Mouse (Mus musculus) liver, embryonic 13.5 days (tissue): ENCODE results near the gene Ski. TPM values are rescaled to one million over a fixed set of nuclear protein-coding genes. Genes with fewer than 3 reads are reported as not detected.

Experiments used
- ATAC-seq: fragments of 200-750 bp; cut with Nextera tagmentation; 2 replicates; pipeline ENCODE4 v1.8.0; 2017; ENCODE audit warnings: low read depth, mild to moderate bottlenecking, moderate number of reproducible peaks, moderate library complexity
- DNase-seq: peaks from one replicate; pipeline ENCODE4 v3.0.0; 2022
- H3K27ac ChIP-seq: fragments of 300-500 bp; sonication (generic); 2 replicates; pipeline ENCODE4 v1.5.1; 2015; ENCODE audit warnings: moderate library complexity, mild to moderate bottlenecking, inconsistent platforms
- H3K27me3 ChIP-seq: fragments of 300-500 bp; sonication (generic); 2 replicates; pipeline ENCODE4 v1.6.1; 2015; ENCODE audit warnings: mild to moderate bottlenecking, inconsistent platforms
- H3K36me3 ChIP-seq: fragments of 300-500 bp; sonication (generic); 2 replicates; pipeline ENCODE4 v1.6.1; 2015; ENCODE audit warnings: mild to moderate bottlenecking, inconsistent platforms
- H3K4me1 ChIP-seq: fragments of 300-500 bp; sonication (generic); replicated peaks from 2 replicates; pipeline ENCODE4 v1.6.1; 2015; ENCODE audit warnings: inconsistent platforms
- H3K4me2 ChIP-seq: fragments of 300-500 bp; sonication (generic); 2 replicates; pipeline ENCODE4 v1.6.1; 2015; ENCODE audit warnings: inconsistent platforms, mild to moderate bottlenecking, moderate library complexity
- H3K4me3 ChIP-seq: fragments of 300-500 bp; sonication (generic); replicated peaks from 2 replicates; pipeline ENCODE4 v1.5.1; 2015; ENCODE audit warnings: mild to moderate bottlenecking, inconsistent platforms
- H3K9ac ChIP-seq: fragments of 300-500 bp; sonication (generic); 2 replicates; pipeline ENCODE4 v1.6.1; 2015; ENCODE audit warnings: mild to moderate bottlenecking, inconsistent platforms
- H3K9me3 ChIP-seq: fragments of 300-500 bp; sonication (generic); replicated peaks from 2 replicates; pipeline ENCODE4 v1.6.1; 2016; ENCODE audit warnings: inconsistent platforms
- whole genome bisulfite sequencing: fragments of 180-500 bp; shearing (Covaris S2); methylation state at CpG from one replicate; pipeline ENCODE4 v1.1.7; 2015; ENCODE audit not compliant: insufficient replicate concordance; 5-methylcytosine and 5-hydroxymethylcytosine counted together
- polyA plus RNA-seq: library from polyadenylated mRNA; unstranded; fragments of >200 nt; fragmentation: Nextera tagmentation; extraction: Ambion mirVana; gene quantifications from 2 replicates; pipeline ENCODE4 v1.2.1, GENCODE M21; 2015

The Ski gene
- polyA plus RNA-seq, 1 experiment from 2014 or later, result 2.4 TPM

GRCm38 (mm10) chr4:155144548-155145180 is 77.7 kb downstream of the Ski start:
- 53% methylated on average over 4 of the region's 4 CpGs for WGBS
- H3K27ac ChIP-seq, result no peak overlapping the region

GRCm38 (mm10) chr4:155143871-155144502 is 78.4 kb downstream of the Ski start:
- peaks cover 6% of the 10 kb centered on the region; the same call in 1 of the 2 replicates for H3K4me1 ChIP-seq
- no peak overlapping the region for H3K4me3 ChIP-seq
- ATAC-seq (no peak), DNase-seq (no peak)
- no peaks in the 10 kb centered on the region for H3K27me3 ChIP-seq
- 74% methylated on average over 12 of the region's 12 CpGs for WGBS
- H3K36me3 ChIP-seq, result no peaks in the 10 kb centered on the region
- H3K27ac ChIP-seq, result peak overlapping the region; percentile 10; the same call in 1 of the 2 replicates
- no peak overlapping the region for H3K9ac ChIP-seq
- H3K9me3 ChIP-seq, result no peaks in the 10 kb centered on the region
- H3K4me2 ChIP-seq, result no peak overlapping the region

More at GRCm38 (mm10) chr4:155144548-155145180, 77.7 kb downstream of the Ski start:
- Histone ChIP-seq H3K27me3 (peaks cover 6% of the 10 kb centered on the region), H3K4me1 (0 out of 2 replicates have a peak, but pooled peaks cover 6% of the 10 kb centered on the region), H3K9me3 (no peaks in the 10 kb centered on the region), H3K36me3 (no peaks in the 10 kb centered on the region), H3K9ac (no peak overlapping the region), H3K4me3 (no peak overlapping the region), H3K4me2 (no peak overlapping the region)
- ATAC-seq, result no peak
- no peak for DNase-seq

GRCm38 (mm10) chr4:155143411-155143810 is 79.0 kb downstream of the Ski start:
- peak overlapping the region; percentile 10; the same call in 1 of the 2 replicates for H3K27ac ChIP-seq
- H3K36me3 ChIP-seq, result no peaks in the 10 kb centered on the region
- 43% methylated on average over 2 of the region's 2 CpGs for WGBS
- H3K4me3 ChIP-seq, result no peak overlapping the region
- ATAC-seq, result no peak
- no peaks in the 10 kb centered on the region for H3K9me3 ChIP-seq
- no peaks in the 10 kb centered on the region for H3K27me3 ChIP-seq
- H3K4me1 ChIP-seq, result peaks cover 6% of the 10 kb centered on the region; the same call in 1 of the 2 replicates
- no peak overlapping the region for H3K9ac ChIP-seq
- no peak overlapping the region for H3K4me2 ChIP-seq
- DNase-seq, result no peak

GRCm38 (mm10) chr4:155142836-155143235 is 79.6 kb downstream of the Ski start:
- ATAC-seq, result no peak
- 69% methylated on average over 5 of the region's 5 CpGs for WGBS
- peaks cover 6% of the 10 kb centered on the region; the same call in 1 of the 2 replicates for H3K4me1 ChIP-seq
- H3K4me3 ChIP-seq, result no peak overlapping the region
- H3K36me3 ChIP-seq, result no peaks in the 10 kb centered on the region
- no peak for DNase-seq
- no peak overlapping the region for H3K4me2 ChIP-seq
- H3K27ac ChIP-seq, result no peak overlapping the region
- no peaks in the 10 kb centered on the region for H3K27me3 ChIP-seq
- H3K9me3 ChIP-seq, result no peaks in the 10 kb centered on the region
- H3K9ac ChIP-seq, result no peak overlapping the region

GRCm38 (mm10) chr4:155140795-155141265 is 81.6 kb downstream of the Ski start:
- Histone ChIP-seq H3K4me3 (no peak overlapping the region), H3K27ac (no peak overlapping the region), H3K4me2 (no peak overlapping the region), H3K9me3 (no peaks in the 10 kb centered on the region), H3K27me3 (peaks cover 3% of the 10 kb centered on the region; the same call in 1 of the 2 replicates), H3K4me1 (peaks cover 10% of the 10 kb centered on the region), H3K9ac (no peak overlapping the region), H3K36me3 (no peaks in the 10 kb centered on the region)
- 47% methylated on average over 12 of the region's 12 CpGs for WGBS
- DNase-seq (no peak), ATAC-seq (no peak)

- no peak overlapping the region for H3K27ac ChIP-seq
- DNase-seq (no peak), ATAC-seq (no peak)
- H3K4me2 ChIP-seq, result no peak overlapping the region
- H3K9me3 ChIP-seq, result no peaks in the 10 kb centered on the region
- H3K27me3 ChIP-seq, result peaks cover 3% of the 10 kb centered on the region; the same call in 1 of the 2 replicates
- 56% methylated on average over 2 of the region's 2 CpGs for WGBS
- no peaks in the 10 kb centered on the region for H3K36me3 ChIP-seq
- peaks cover 11% of the 10 kb centered on the region for H3K4me1 ChIP-seq
- H3K4me3 ChIP-seq, result no peak overlapping the region
- no peak overlapping the region for H3K9ac ChIP-seq
Observed at GRCm38 (mm10) chr4:155140150-155140549, 82.2 kb downstream of the Ski start.

- Histone ChIP-seq H3K4me1 (peaks cover 11% of the 10 kb centered on the region), H3K9me3 (no peaks in the 10 kb centered on the region), H3K36me3 (no peaks in the 10 kb centered on the region), H3K4me2 (no peak overlapping the region), H3K9ac (no peak overlapping the region), H3K27me3 (peaks cover 3% of the 10 kb centered on the region; the same call in 1 of the 2 replicates), H3K27ac (no peak overlapping the region), H3K4me3 (no peak overlapping the region)
- no peak for DNase-seq
- no peak for ATAC-seq
- 68% methylated on average over 12 of the region's 12 CpGs for WGBS
Observed at GRCm38 (mm10) chr4:155139281-155140045, 82.9 kb downstream of the Ski start.

- Histone ChIP-seq H3K36me3 (no peaks in the 10 kb centered on the region), H3K9me3 (no peaks in the 10 kb centered on the region), H3K4me1 (peaks cover 11% of the 10 kb centered on the region), H3K4me3 (no peak overlapping the region), H3K27ac (no peak overlapping the region), H3K9ac (no peak overlapping the region), H3K4me2 (no peak overlapping the region), H3K27me3 (peaks cover 3% of the 10 kb centered on the region; the same call in 1 of the 2 replicates)
- ATAC-seq (no peak), DNase-seq (no peak)
- WGBS, result 68% methylated on average over 8 of the region's 8 CpGs
Observed at GRCm38 (mm10) chr4:155138451-155138850, 83.9 kb downstream of the Ski start.

GRCm38 (mm10) chr4:155137891-155138290 is 84.5 kb downstream of the Ski start:
- no peak for ATAC-seq
- Histone ChIP-seq H3K27me3 (peaks cover 3% of the 10 kb centered on the region; the same call in 1 of the 2 replicates), H3K4me2 (no peak overlapping the region), H3K4me1 (peaks cover 11% of the 10 kb centered on the region), H3K36me3 (no peaks in the 10 kb centered on the region), H3K27ac (no peak overlapping the region), H3K4me3 (no peak overlapping the region), H3K9ac (no peak overlapping the region), H3K9me3 (no peaks in the 10 kb centered on the region)
- no peak for DNase-seq
- WGBS, result 74% methylated on average over 7 of the region's 7 CpGs

GRCm38 (mm10) chr4:155135909-155136585 is 86.3 kb downstream of the Ski start:
- DNase-seq, result no peak
- peak; percentile 45; the same call in 1 of the 2 replicates for ATAC-seq
- Histone ChIP-seq H3K4me1 (peaks cover 10% of the 10 kb centered on the region), H3K36me3 (no peaks in the 10 kb centered on the region), H3K27me3 (peaks cover 3% of the 10 kb centered on the region; the same call in 1 of the 2 replicates), H3K4me2 (no peak overlapping the region), H3K9me3 (no peaks in the 10 kb centered on the region), H3K27ac (no peak overlapping the region), H3K4me3 (no peak overlapping the region), H3K9ac (no peak overlapping the region)
- 60% methylated on average over 5 of the region's 5 CpGs for WGBS
